Mouse (Mus musculus) ES-E14 (cell line): ENCODE results near the gene Chchd4.

ENCODE experiments used
- CHD2 ChIP-seq: IDR thresholded peaks from 2 replicates; pipeline ENCODE4 v1.6.1; 2014; ENCODE audit warnings: mild to moderate bottlenecking, low read depth, low read length, inconsistent platforms
- HCFC1 ChIP-seq: IDR thresholded peaks from 2 replicates; pipeline ENCODE4 v1.6.1; 2012; ENCODE audit warnings: low read length, inconsistent platforms, borderline replicate concordance; ENCODE audit not compliant: insufficient read depth
- MAFK ChIP-seq: IDR thresholded peaks from 2 replicates; pipeline ENCODE4 v1.6.1; 2014; ENCODE audit warnings: mild to moderate bottlenecking, low read depth, low read length, inconsistent platforms; ENCODE audit not compliant: insufficient read depth

GRCm38 (mm10) chr6:91417291-91417845 lies 56.0 kb downstream of the Chchd4 start:
- TF ChIP-seq HCFC1: no peak
- TF ChIP-seq CHD2: no peak
- TF ChIP-seq MAFK: no peak
